Mouse (Mus musculus): ENCODE data around the gene Dixdc1. TPM values are rescaled to one million over a fixed set of nuclear protein-coding genes. Genes with fewer than 3 reads are reported as not detected.

The Dixdc1 gene
- polyA plus RNA-seq, 1 experiment from 2014 or later: 7.5 TPM

GRCm38 (mm10) chr9:50724661-50725330, 14.5 kb downstream of the Dixdc1 start:
- WGBS: 40% methylated on average over 3 of the region's 3 CpGs
- Histone ChIP-seq H3K27me3 (ENCODE audit: insufficient read depth, low read length) (no peaks in the 10 kb centered on the region), H3K4me3 (replicated peaks; ENCODE audit: low read depth, low read length) (no peak overlapping the region), H3K4me1 (replicated peaks; ENCODE audit: insufficient read depth, low read length) (0 out of 2 replicates have a peak, but pooled peaks cover 11% of the 10 kb centered on the region), H3K27ac (no peak overlapping the region), H3K9me3 (replicated peaks; ENCODE audit: low read length) (no peaks in the 10 kb centered on the region), H3K36me3 (ENCODE audit: insufficient read depth, low read length) (no peaks in the 10 kb centered on the region), H3K9ac (ENCODE audit: low read depth, low read length) (no peak overlapping the region), H3K4me2 (ENCODE audit: low read length) (no peak overlapping the region)
- ATAC-seq (replicated peaks; ENCODE audit: low FRiP score, low read depth) (no peak), DNase-seq (ENCODE audit: low spot score) (no peak)
- no peak for TF ChIP-seq CTCF (IDR thresholded peaks at IDR 0.05; ENCODE audit: low read depth)

- WGBS: 81% methylated on average over 2 of the region's 2 CpGs
- DNase-seq (ENCODE audit: low spot score) (no peak), ATAC-seq (replicated peaks; ENCODE audit: low FRiP score, low read depth) (no peak)
- H3K9me3 ChIP-seq (replicated peaks; ENCODE audit: low read length): no peaks in the 10 kb centered on the region
- no peaks in the 10 kb centered on the region for H3K36me3 ChIP-seq (ENCODE audit: insufficient read depth, low read length)
- H3K9ac ChIP-seq (ENCODE audit: low read depth, low read length): no peak overlapping the region
- no peaks in the 10 kb centered on the region for H3K27me3 ChIP-seq (ENCODE audit: insufficient read depth, low read length)
- no peak overlapping the region for H3K27ac ChIP-seq
- H3K4me3 ChIP-seq (replicated peaks; ENCODE audit: low read depth, low read length): no peak overlapping the region
- TF ChIP-seq CTCF (IDR thresholded peaks at IDR 0.05; ENCODE audit: low read depth): no peak
- no peak overlapping the region for H3K4me2 ChIP-seq (ENCODE audit: low read length)
- H3K4me1 ChIP-seq (replicated peaks; ENCODE audit: insufficient read depth, low read length): 0 out of 2 replicates have a peak, but pooled peaks cover 7% of the 10 kb centered on the region
Observed at GRCm38 (mm10) chr9:50724147-50724546, 15.2 kb downstream of the Dixdc1 start.

- no peak for TF ChIP-seq CTCF (IDR thresholded peaks at IDR 0.05; ENCODE audit: low read depth)
- H3K36me3 ChIP-seq (ENCODE audit: insufficient read depth, low read length): no peaks in the 10 kb centered on the region
- no peaks in the 10 kb centered on the region for H3K27me3 ChIP-seq (ENCODE audit: insufficient read depth, low read length)
- no peak for ATAC-seq (replicated peaks; ENCODE audit: low FRiP score, low read depth)
- no peak overlapping the region for H3K9ac ChIP-seq (ENCODE audit: low read depth, low read length)
- H3K4me2 ChIP-seq (ENCODE audit: low read length): 0 out of 2 replicates have a peak overlapping the region, but pooled peaks have one; percentile 21
- no peak overlapping the region for H3K4me3 ChIP-seq (replicated peaks; ENCODE audit: low read depth, low read length)
- WGBS: 44% methylated on average over 7 of the region's 7 CpGs
- H3K9me3 ChIP-seq (replicated peaks; ENCODE audit: low read length): no peaks in the 10 kb centered on the region
- H3K4me1 ChIP-seq (replicated peaks; ENCODE audit: insufficient read depth, low read length): 0 out of 2 replicates have a peak, but pooled peaks cover 5% of the 10 kb centered on the region
- H3K27ac ChIP-seq: no peak overlapping the region
- peak; percentile 37 for DNase-seq (ENCODE audit: low spot score)
Observed at GRCm38 (mm10) chr9:50723406-50723805, 15.9 kb downstream of the Dixdc1 start.

GRCm38 (mm10) chr9:50722451-50722911, 16.8 kb downstream of the Dixdc1 start:
- H3K4me2 ChIP-seq (ENCODE audit: low read length): no peak overlapping the region
- WGBS: 55% methylated on average over 8 of the region's 8 CpGs
- no peak overlapping the region for H3K4me3 ChIP-seq (replicated peaks; ENCODE audit: low read depth, low read length)
- H3K36me3 ChIP-seq (ENCODE audit: insufficient read depth, low read length): no peaks in the 10 kb centered on the region
- H3K9ac ChIP-seq (ENCODE audit: low read depth, low read length): no peak overlapping the region
- no peak overlapping the region for H3K27ac ChIP-seq
- no peak for TF ChIP-seq CTCF (IDR thresholded peaks at IDR 0.05; ENCODE audit: low read depth)
- no peak for DNase-seq (ENCODE audit: low spot score)
- 0 out of 2 replicates have a peak, but pooled peaks cover 4% of the 10 kb centered on the region for H3K4me1 ChIP-seq (replicated peaks; ENCODE audit: insufficient read depth, low read length)
- H3K27me3 ChIP-seq (ENCODE audit: insufficient read depth, low read length): no peaks in the 10 kb centered on the region
- H3K9me3 ChIP-seq (replicated peaks; ENCODE audit: low read length): no peaks in the 10 kb centered on the region
- ATAC-seq (replicated peaks; ENCODE audit: low FRiP score, low read depth): no peak

GRCm38 (mm10) chr9:50721061-50721460, 18.3 kb downstream of the Dixdc1 start:
- Histone ChIP-seq H3K27me3 (ENCODE audit: insufficient read depth, low read length) (no peaks in the 10 kb centered on the region), H3K36me3 (ENCODE audit: insufficient read depth, low read length) (no peaks in the 10 kb centered on the region), H3K4me2 (ENCODE audit: low read length) (no peak overlapping the region), H3K27ac (no peak overlapping the region), H3K4me1 (replicated peaks; ENCODE audit: insufficient read depth, low read length) (0 out of 2 replicates have a peak, but pooled peaks cover 3% of the 10 kb centered on the region), H3K9me3 (replicated peaks; ENCODE audit: low read length) (no peaks in the 10 kb centered on the region), H3K9ac (ENCODE audit: low read depth, low read length) (no peak overlapping the region), H3K4me3 (replicated peaks; ENCODE audit: low read depth, low read length) (no peak overlapping the region)
- DNase-seq (ENCODE audit: low spot score): peak; percentile 26
- no peak for TF ChIP-seq CTCF (IDR thresholded peaks at IDR 0.05; ENCODE audit: low read depth)
- 17% methylated on average over 12 of the region's 12 CpGs for WGBS
- ATAC-seq (replicated peaks; ENCODE audit: low FRiP score, low read depth): no peak

GRCm38 (mm10) chr9:50718878-50719277, 20.4 kb downstream of the Dixdc1 start:
- WGBS: 59% methylated on average over 4 of the region's 4 CpGs
- Histone ChIP-seq H3K4me1 (replicated peaks; ENCODE audit: insufficient read depth, low read length) (no peaks in the 10 kb centered on the region), H3K9ac (ENCODE audit: low read depth, low read length) (no peak overlapping the region), H3K4me3 (replicated peaks; ENCODE audit: low read depth, low read length) (no peak overlapping the region), H3K36me3 (ENCODE audit: insufficient read depth, low read length) (no peaks in the 10 kb centered on the region), H3K27ac (no peak overlapping the region), H3K9me3 (replicated peaks; ENCODE audit: low read length) (no peaks in the 10 kb centered on the region), H3K27me3 (ENCODE audit: insufficient read depth, low read length) (no peaks in the 10 kb centered on the region), H3K4me2 (ENCODE audit: low read length) (no peak overlapping the region)
- TF ChIP-seq CTCF (IDR thresholded peaks at IDR 0.05; ENCODE audit: low read depth): no peak
- ATAC-seq (replicated peaks; ENCODE audit: low FRiP score, low read depth): no peak
- no peak for DNase-seq (ENCODE audit: low spot score)

Data from kidney, postnatal 0 days (tissue).